Mouse (Mus musculus) erythroblast, embryonic 14.5 days (primary cell): ENCODE measurements around the gene Med25.

Experiments
- GATA1 ChIP-seq: IDR thresholded peaks from 2 replicates; pipeline ENCODE4 v1.6.1; 2012; ENCODE audit warnings: low read length, inconsistent platforms, mixed read lengths
- TAL1 ChIP-seq: IDR thresholded peaks from 3 replicates; pipeline ENCODE4 v1.6.1; 2012; ENCODE audit warnings: low read length, inconsistent platforms, mixed read lengths

- no peak for TF ChIP-seq GATA1
- TF ChIP-seq TAL1 = no peak
These were observed 38.7 kb downstream of the Med25 start for GRCm38 (mm10) chr7:44853596-44854355.
